Mouse (Mus musculus) CH12.LX (cell line): ENCODE measurements around the gene Cog7. TPM values are rescaled to one million over a fixed set of nuclear protein-coding genes. Genes with fewer than 3 reads are reported as not detected.

ENCODE experiments used
- DNase-seq: peaks from one replicate; pipeline ENCODE4 v3.0.0-alpha.2; 2013; ENCODE audit errors: extremely low read depth
- H3K27ac ChIP-seq: 2 replicates; pipeline ENCODE4 v1.5.1; 2012; ENCODE audit warnings: low read depth, mild to moderate bottlenecking, control low read depth, moderate library complexity; ENCODE audit not compliant: insufficient read depth
- H3K27me3 ChIP-seq: replicated peaks from 2 replicates; pipeline ENCODE3; 2012; ENCODE audit warnings: inconsistent platforms
- H3K36me3 ChIP-seq, 2 experiments: replicated peaks in 1 of 2; 2 replicates each; pipeline versions ENCODE3 to v1.6.1; 2012; ENCODE audit warnings: inconsistent platforms in 1 of 2, low read length in 1 of 2, mild to moderate bottlenecking in 1 of 2, mixed read lengths in 1 of 2, moderate library complexity in 1 of 2; ENCODE audit not compliant: control insufficient read depth in 1 of 2, insufficient read depth in 1 of 2
- H3K4me1 ChIP-seq, 2 experiments: 2 replicates each; pipeline ENCODE4 v1.6.1; 2012; ENCODE audit warnings: inconsistent platforms in 1 of 2, moderate library complexity in 1 of 2; ENCODE audit not compliant: insufficient read depth in 2 of 2, control insufficient read depth in 1 of 2
- H3K4me2 ChIP-seq: 2 replicates; pipeline ENCODE4 v1.6.1; 2012; ENCODE audit warnings: low read depth, mild to moderate bottlenecking, control low read depth; ENCODE audit not compliant: poor library complexity, insufficient read depth, severe bottlenecking
- H3K4me3 ChIP-seq, 3 experiments: fragments of 150-350 bp in 1 of 3; sonication (generic) in 1 of 3; replicated peaks in 1 of 3; 2 replicates each; pipeline versions ENCODE3 to v1.5.1; 2011 to 2012; ENCODE audit warnings: low read depth in 2 of 3, low read length in 2 of 3, mild to moderate bottlenecking in 2 of 3, moderate library complexity in 2 of 3, control low read depth in 1 of 3, improper control_type of control experiment in 1 of 3, inconsistent platforms in 1 of 3, mixed read lengths in 1 of 3; ENCODE audit not compliant: poor library complexity in 1 of 3
- H3K79me2 ChIP-seq: replicated peaks from 2 replicates; pipeline ENCODE4 v1.6.1; 2012; ENCODE audit warnings: mild to moderate bottlenecking, moderate library complexity; ENCODE audit not compliant: control insufficient read depth, poor library complexity, insufficient read depth, severe bottlenecking; ENCODE audit errors: extremely low read depth
- H3K9ac ChIP-seq: 2 replicates; pipeline ENCODE4 v1.6.1; 2012; ENCODE audit warnings: low read depth, mild to moderate bottlenecking, control low read depth, moderate library complexity; ENCODE audit not compliant: insufficient read depth
- H3K9me3 ChIP-seq: replicated peaks from 2 replicates; pipeline ENCODE3; 2012; ENCODE audit warnings: low read length, inconsistent platforms, mixed read lengths
- BHLHE40 ChIP-seq: IDR thresholded peaks from 2 replicates; pipeline ENCODE4 v1.6.1; 2011; ENCODE audit warnings: mild to moderate bottlenecking, low read depth, low read length, improper control_type of control experiment
- CHD2 ChIP-seq: IDR thresholded peaks from 2 replicates; pipeline ENCODE4 v1.6.1; 2011; ENCODE audit warnings: low read length, improper control_type of control experiment
- E2F4 ChIP-seq: IDR thresholded peaks from 2 replicates; pipeline ENCODE4 v1.6.1; 2011; ENCODE audit warnings: low read depth, low read length, improper control_type of control experiment; ENCODE audit not compliant: insufficient replicate concordance
- ETS1 ChIP-seq: conservative IDR thresholded peaks from 2 replicates; pipeline ENCODE4 v1.6.1; 2012; ENCODE audit warnings: low read depth, mild to moderate bottlenecking, inconsistent platforms, low read length, improper control_type of control experiment, moderate library complexity
- HCFC1 ChIP-seq: IDR thresholded peaks from 2 replicates; pipeline ENCODE4 v1.6.1; 2012; ENCODE audit warnings: low read depth, mild to moderate bottlenecking, inconsistent platforms, low read length, improper control_type of control experiment
- JUND ChIP-seq: conservative IDR thresholded peaks from 2 replicates; pipeline ENCODE4 v1.6.1; 2011; ENCODE audit warnings: low read depth, low read length, improper control_type of control experiment
- MAZ ChIP-seq: IDR thresholded peaks from 2 replicates; pipeline ENCODE4 v1.6.1; 2012; ENCODE audit warnings: low read depth, mild to moderate bottlenecking, inconsistent platforms, low read length, improper control_type of control experiment, moderate library complexity
- MEF2A ChIP-seq: IDR thresholded peaks from 2 replicates; pipeline ENCODE4 v1.6.1; 2014; ENCODE audit warnings: low read depth, mild to moderate bottlenecking, inconsistent platforms, low read length, improper control_type of control experiment, borderline replicate concordance
- MYC ChIP-seq: IDR thresholded peaks from 2 replicates; pipeline ENCODE4 v1.6.1; 2011; ENCODE audit warnings: low read depth, mild to moderate bottlenecking, improper control_type of control experiment, low read length
- NRF1 ChIP-seq: IDR thresholded peaks from 2 replicates; pipeline ENCODE4 v1.6.1; 2014; ENCODE audit warnings: low read depth, mild to moderate bottlenecking, inconsistent platforms, low read length, improper control_type of control experiment, moderate library complexity
- PAX5 ChIP-seq: IDR thresholded peaks from 2 replicates; pipeline ENCODE4 v1.6.1; 2012; ENCODE audit warnings: low read length, inconsistent platforms, mixed read lengths
- POLR2A ChIP-seq: IDR thresholded peaks from 2 replicates; pipeline ENCODE4 v1.6.1; 2011; ENCODE audit warnings: low read depth, mild to moderate bottlenecking, improper control_type of control experiment, low read length
- POLR2AphosphoS2 ChIP-seq: IDR thresholded peaks from 2 replicates; pipeline ENCODE4 v1.6.1; 2011; ENCODE audit warnings: low read depth, low read length, improper control_type of control experiment
- SMC3 ChIP-seq: IDR thresholded peaks from 2 replicates; pipeline ENCODE4 v1.6.1; 2011; ENCODE audit warnings: low read depth, low read length, improper control_type of control experiment
- USF2 ChIP-seq: conservative IDR thresholded peaks from 2 replicates; pipeline ENCODE4 v1.6.1; 2011; ENCODE audit warnings: low read depth, low read length, improper control_type of control experiment
- ZC3H11A ChIP-seq: IDR thresholded peaks from 2 replicates; pipeline ENCODE4 v1.6.1; 2012; ENCODE audit warnings: low read depth, mild to moderate bottlenecking, inconsistent platforms, low read length, improper control_type of control experiment
- ZKSCAN1 ChIP-seq: IDR thresholded peaks from 2 replicates; pipeline ENCODE4 v1.6.1; 2012; ENCODE audit warnings: low read depth, inconsistent platforms, low read length, improper control_type of control experiment, borderline replicate concordance
- ZMIZ1 ChIP-seq: IDR thresholded peaks from 2 replicates; pipeline ENCODE4 v1.6.1; 2012; ENCODE audit warnings: low read depth, mild to moderate bottlenecking, inconsistent platforms, low read length, improper control_type of control experiment
- dilution Hi-C: fragments of 300-500 bp; cut with MboI; formaldehyde crosslinking; loops from 2 replicates; pipeline ENCODE4 v1.14.3; 2020; ENCODE audit warnings: low sequenced_read_pairs; ENCODE audit not compliant: extremely low pct_unique_long_range_greater_than_20kb, extremely low pct_ligation_motif_present
- in situ Hi-C: fragments of 300-500 bp; cut with MboI; formaldehyde crosslinking; loops from 3 replicates; pipeline ENCODE4 v1.14.3; 2019; ENCODE audit warnings: low sequenced_read_pairs, low pct_ligation_motif_present, low pct_unique_long_range_greater_than_20kb, mixed read lengths
- polyA plus RNA-seq: library from polyadenylated mRNA; unstranded; fragments of >175 nt; gene quantifications from 2 replicates; pipeline ENCODE4 v1.2.1, GENCODE M21; 2012; ENCODE audit warnings: low read depth; ENCODE audit not compliant: insufficient read length
- total RNA-seq, 2 experiments: library from RNA; depleted of rRNA; stranded (reverse); fragments of 300-350 nt in 1 of 2; fragments of >200 nt in 1 of 2; gene quantifications; 2 replicates each; pipeline ENCODE4 v1.2.3; 2012 to 2014

Cog7 gene
- total and polyA plus RNA-seq, 3 experiments: 14.1 to 22.4 (median 22.2) TPM

DNA sequence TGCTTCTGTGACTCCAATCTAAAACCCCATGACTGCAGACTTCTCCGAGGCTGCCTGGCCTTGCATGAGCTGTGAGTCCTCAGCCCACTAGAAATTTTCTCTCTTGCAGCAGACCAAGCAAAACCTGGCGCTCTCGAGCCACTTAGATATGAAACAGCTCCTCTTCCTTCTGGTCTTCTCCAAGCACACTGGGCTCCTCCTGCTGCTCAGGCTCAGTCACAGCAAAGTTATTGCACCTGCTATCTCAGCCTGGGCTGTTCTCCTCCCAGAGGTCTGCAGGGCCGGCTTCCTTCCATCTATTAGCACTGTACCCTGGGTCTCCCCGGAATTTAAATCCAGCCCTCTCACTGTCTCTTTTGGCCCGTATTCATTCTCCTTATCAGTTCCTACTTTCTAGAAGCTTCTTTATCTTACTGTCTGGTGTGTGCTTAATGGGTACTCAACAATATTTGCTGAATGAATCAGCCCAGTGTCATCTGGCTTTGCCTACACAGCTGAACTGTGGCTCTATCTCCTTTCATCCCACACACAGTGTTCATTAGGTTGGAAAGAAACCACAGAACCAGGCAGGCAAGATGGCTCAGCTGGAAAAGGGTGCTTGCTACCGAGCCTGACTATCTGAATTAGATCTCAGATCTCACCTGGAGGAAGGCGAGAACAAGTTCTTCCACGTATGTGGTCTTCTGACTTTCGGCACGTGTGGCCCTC is 124.2 kb downstream of the Cog7 start:
- in situ Hi-C loops: no loop called here
- no peak overlapping the region for H3K4me3 ChIP-seq
- dilution Hi-C loops: no loop called here

DNA sequence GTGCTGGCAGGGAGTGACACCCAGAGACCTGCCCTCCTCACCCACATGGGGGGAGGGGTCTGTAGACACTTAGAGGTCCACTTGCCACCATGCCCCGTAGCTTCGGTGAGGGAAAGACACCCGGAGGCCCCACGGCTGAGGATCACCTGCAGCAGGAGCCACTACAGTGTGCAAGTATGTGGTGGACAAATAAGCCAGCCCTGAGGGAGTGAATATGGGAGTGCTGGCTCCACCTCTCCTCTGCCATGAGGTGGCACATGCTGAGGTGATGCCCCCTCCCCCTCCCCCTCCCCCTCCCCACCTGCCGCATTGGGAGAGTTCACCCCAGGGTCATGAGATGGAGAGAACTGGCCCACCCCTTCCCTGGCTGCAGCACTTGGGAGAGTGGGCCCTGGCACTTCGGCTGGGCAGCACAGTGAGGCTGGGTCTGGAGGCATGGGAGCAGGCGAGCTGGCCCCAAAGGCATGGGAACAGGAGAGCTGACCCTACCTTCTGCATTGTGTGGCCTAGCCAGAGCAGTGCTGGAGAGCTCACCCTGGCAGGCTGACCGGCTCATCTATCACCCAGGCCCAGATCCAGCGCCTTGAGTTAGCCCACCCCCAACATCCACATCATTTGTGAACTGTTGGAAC is 132.9 kb downstream of the Cog7 start:
- H3K9me3 ChIP-seq: no peaks in the 10 kb centered on the region
- peaks cover 0 to 4% of the 10 kb centered on the region in 2 experiments; a peak in 2 of 4 replicates for H3K4me1 ChIP-seq
- no peak for TF ChIP-seq ZKSCAN1
- no peak for TF ChIP-seq HCFC1
- TF ChIP-seq BHLHE40: no peak
- no peak for TF ChIP-seq NRF1
- TF ChIP-seq CHD2: no peak
- TF ChIP-seq MEF2A: no peak
- TF ChIP-seq ETS1: no peak
- TF ChIP-seq SMC3: no peak
- TF ChIP-seq POLR2AphosphoS2: no peak
- TF ChIP-seq MYC: no peak
- no peak for TF ChIP-seq USF2
- no peak for TF ChIP-seq ZMIZ1
- TF ChIP-seq, all 38 proteins: peak for 0
- H3K9ac ChIP-seq: no peak overlapping the region
- no peaks in the 10 kb centered on the region for H3K27me3 ChIP-seq
- no peak overlapping the region for H3K4me2 ChIP-seq
- in situ Hi-C loops (no loop called here), dilution Hi-C loops (no loop called here)
- DNase-seq: no peak
- H3K36me3 ChIP-seq: no peaks in the 10 kb centered on the region
- H3K4me3 ChIP-seq: no peak overlapping the region
- H3K27ac ChIP-seq: no peak overlapping the region
- H3K79me2 ChIP-seq: no peaks in the 10 kb centered on the region

More for the DNA sequence above, 124.2 kb downstream of the Cog7 start:
- TF ChIP-seq POLR2A: no peak
- no peaks in the 10 kb centered on the region for H3K27me3 ChIP-seq
- no peaks in the 10 kb centered on the region for H3K36me3 ChIP-seq
- H3K9me3 ChIP-seq: no peaks in the 10 kb centered on the region
- no peak overlapping the region for H3K4me2 ChIP-seq
- H3K4me1 ChIP-seq: no peaks in the 10 kb centered on the region
- no peaks in the 10 kb centered on the region for H3K79me2 ChIP-seq
- H3K9ac ChIP-seq: no peak overlapping the region
- H3K27ac ChIP-seq: no peak overlapping the region
- DNase-seq: no peak

DNA sequence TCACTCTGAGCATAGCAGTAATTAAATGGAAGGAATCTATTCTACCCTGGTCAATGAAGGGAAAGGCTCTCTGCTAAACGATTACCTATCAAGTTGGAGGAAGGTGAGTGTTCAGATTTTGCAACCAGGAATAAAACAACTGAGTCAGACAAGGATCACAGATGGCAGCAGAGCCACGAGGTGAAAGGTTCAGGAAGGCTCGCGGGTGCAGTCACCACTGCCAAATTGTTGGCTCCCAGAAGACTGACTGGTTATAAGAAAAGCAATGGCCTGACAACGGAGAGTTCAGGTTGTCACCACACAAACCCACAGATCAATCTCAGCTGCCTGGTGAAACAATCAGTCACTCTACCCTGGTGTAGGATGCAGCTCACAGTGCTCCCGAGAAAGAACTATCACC is 135.5 kb downstream of the Cog7 start:
- in situ Hi-C loops (no loop called here), dilution Hi-C loops (no loop called here)
- TF ChIP-seq JUND: no peak
- no peak for TF ChIP-seq ZC3H11A
- no peak for TF ChIP-seq PAX5
- TF ChIP-seq E2F4: no peak
- TF ChIP-seq MAZ: no peak
- TF ChIP-seq BHLHE40: no peak
- H3K27ac ChIP-seq: no peak overlapping the region
- no peak overlapping the region for H3K9ac ChIP-seq
- H3K27me3 ChIP-seq: no peaks in the 10 kb centered on the region
- no peak overlapping the region for H3K4me2 ChIP-seq
- no peak overlapping the region for H3K4me3 ChIP-seq
- peaks cover 0 to 6% of the 10 kb centered on the region in 2 experiments; a peak in 2 of 4 replicates for H3K4me1 ChIP-seq
- DNase-seq: no peak
- no peaks in the 10 kb centered on the region for H3K36me3 ChIP-seq
- no peaks in the 10 kb centered on the region for H3K79me2 ChIP-seq
- H3K9me3 ChIP-seq: no peaks in the 10 kb centered on the region
